Mouse (Mus musculus) liver, embryonic 12.5 days (tissue): ENCODE measurements around the gene Trhde. TPM values are rescaled to one million over a fixed set of nuclear protein-coding genes. Genes with fewer than 3 reads are reported as not detected.

Experiments used
- ATAC-seq: fragments of 200-750 bp; cut with Nextera tagmentation; 2 replicates; pipeline ENCODE4 v1.8.0; 2017; ENCODE audit warnings: moderate number of reproducible peaks, mild to moderate bottlenecking, moderate library complexity
- H3K27ac ChIP-seq: fragments of 300-500 bp; sonication (generic); 2 replicates; pipeline ENCODE4 v1.5.1; 2016; ENCODE audit warnings: mild to moderate bottlenecking
- H3K27me3 ChIP-seq: fragments of 300-500 bp; sonication (generic); replicated peaks from 2 replicates; pipeline ENCODE4 v1.6.1; 2016; ENCODE audit warnings: mild to moderate bottlenecking, moderate library complexity
- H3K36me3 ChIP-seq: fragments of 300-500 bp; sonication (generic); 2 replicates; pipeline ENCODE4 v1.6.1; 2016; ENCODE audit warnings: mild to moderate bottlenecking, moderate library complexity
- H3K4me1 ChIP-seq: fragments of 300-500 bp; sonication (generic); 2 replicates; pipeline ENCODE4 v1.6.1; 2016
- H3K4me2 ChIP-seq: fragments of 300-500 bp; sonication (generic); 2 replicates; pipeline ENCODE4 v1.6.1; 2016; ENCODE audit warnings: mild to moderate bottlenecking, moderate library complexity
- H3K4me3 ChIP-seq: fragments of 300-500 bp; sonication (generic); 2 replicates; pipeline ENCODE4 v1.5.1; 2016; ENCODE audit warnings: mild to moderate bottlenecking, moderate library complexity
- H3K9ac ChIP-seq: fragments of 300-500 bp; sonication (generic); 2 replicates; pipeline ENCODE4 v1.6.1; 2016; ENCODE audit warnings: mild to moderate bottlenecking, moderate library complexity
- H3K9me3 ChIP-seq: fragments of 300-500 bp; sonication (generic); replicated peaks from 2 replicates; pipeline ENCODE4 v1.6.1; 2016; ENCODE audit warnings: mild to moderate bottlenecking, moderate library complexity
- WGBS: fragments of 180-500 bp; shearing (Covaris S2); methylation state at CpG from one replicate; pipeline ENCODE4 v1.1.7; 2016; ENCODE audit not compliant: insufficient replicate concordance; 5-methylcytosine and 5-hydroxymethylcytosine counted together
- polyA plus RNA-seq: library from polyadenylated mRNA; unstranded; fragments of >200 nt; fragmentation: Nextera tagmentation; extraction: Ambion mirVana; gene quantifications from 2 replicates; pipeline ENCODE4 v1.2.1, GENCODE M21; 2016

Gene Trhde
- polyA plus RNA-seq, 1 experiment from 2014 or later = not detected

GRCm38 (mm10) chr10:114370804-114371203 lies 431.3 kb downstream of the Trhde start:
- Histone ChIP-seq H3K36me3 (no peaks in the 10 kb centered on the region), H3K4me2 (no peak overlapping the region), H3K4me1 (no peaks in the 10 kb centered on the region), H3K27ac (no peak overlapping the region), H3K4me3 (no peak overlapping the region), H3K9ac (no peak overlapping the region), H3K27me3 (no peaks in the 10 kb centered on the region), H3K9me3 (no peaks in the 10 kb centered on the region)
- 65% methylated on average over 3 of the region's 3 CpGs for WGBS
- no peak for ATAC-seq

- 69% methylated on average over 6 of the region's 6 CpGs for WGBS
- ATAC-seq = no peak
- no peaks in the 10 kb centered on the region for H3K27me3 ChIP-seq
These were observed 438.7 kb downstream of the Trhde start for GRCm38 (mm10) chr10:114363442-114363841.

GRCm38 (mm10) chr10:114362631-114363030 lies 439.5 kb downstream of the Trhde start:
- H3K4me2 ChIP-seq = no peak overlapping the region
- no peak overlapping the region for H3K9ac ChIP-seq
- no peaks in the 10 kb centered on the region for H3K9me3 ChIP-seq
- no peaks in the 10 kb centered on the region for H3K4me1 ChIP-seq
- H3K4me3 ChIP-seq = no peak overlapping the region
- H3K27me3 ChIP-seq = no peaks in the 10 kb centered on the region
- ATAC-seq = no peak
- 67% methylated on average over 2 of the region's 2 CpGs for WGBS
- H3K36me3 ChIP-seq = no peaks in the 10 kb centered on the region
- H3K27ac ChIP-seq = no peak overlapping the region

More at GRCm38 (mm10) chr10:114363442-114363841, 438.7 kb downstream of the Trhde start:
- Histone ChIP-seq H3K4me1 (no peaks in the 10 kb centered on the region), H3K4me2 (no peak overlapping the region), H3K9me3 (no peaks in the 10 kb centered on the region), H3K4me3 (no peak overlapping the region), H3K27ac (no peak overlapping the region), H3K9ac (no peak overlapping the region), H3K36me3 (no peaks in the 10 kb centered on the region)
